11 mouse cellular contexts compared by ENCODE assay signal in genomic region chr14:120336841-120337240, GRCm38 (mm10).
DNase-seq lines count a peak whose midpoint lies in the region; ATAC-seq and TF ChIP-seq lines count a peak whose summit lies in the region.
"Had no signal": no experiment of that assay in that cellular context is flagged by ENCODE, and none has a peak within 500 bp of the region (broad histone marks: within the 10 kb centered on the region; RNA-seq: fewer than 3 reads in every experiment).

No protein-coding gene starts in this region.

- no peak for ATAC-seq in limb, embryonic 14.5 days (ENCODE audit: low FRiP score, low read depth)
- no peak for ATAC-seq in embryonic facial prominence, embryonic 14.5 days (ENCODE audit: low read depth)
- ATAC-seq in intestine, embryonic 14.5 days (replicated peaks; ENCODE audit: low FRiP score, low TSS enrichment, low read depth), result no peak
- ATAC-seq: CD4-positive, CD25-positive, alpha-beta regulatory T cell, adult 4 months had no signal

- WGBS in heart, embryonic 10.5 days, result 72% methylated on average over 8 of the region's 8 CpGs
- 67% methylated on average over 8 of the region's 8 CpGs for WGBS in limb, embryonic 14.5 days
- WGBS in limb, embryonic 10.5 days, result 84% methylated on average over 8 of the region's 8 CpGs
- WGBS in embryonic facial prominence, embryonic 14.5 days, result 65% methylated on average over 8 of the region's 8 CpGs
- WGBS in intestine, embryonic 14.5 days, result 63% methylated on average over 8 of the region's 8 CpGs

- peaks cover 2% of the 10 kb centered on the region; the same call in 1 of the 2 replicates for H3K36me3 ChIP-seq in heart, embryonic 10.5 days
- peaks cover 6% of the 10 kb centered on the region; the same call in 1 of the 2 replicates for H3K36me3 ChIP-seq in limb, embryonic 14.5 days (ENCODE audit: control insufficient read depth, insufficient read depth, low read length)
- H3K36me3 ChIP-seq in limb, embryonic 10.5 days, result 0 out of 2 replicates have a peak, but pooled peaks cover 3% of the 10 kb centered on the region
- peaks cover 10% of the 10 kb centered on the region; the same call in 1 of the 2 replicates for H3K36me3 ChIP-seq in embryonic facial prominence, embryonic 14.5 days (ENCODE audit: control insufficient read depth, insufficient read depth, low read length)
- no peaks in the 10 kb centered on the region for H3K36me3 ChIP-seq in intestine, embryonic 14.5 days (ENCODE audit: control insufficient read depth, insufficient read depth, low read length)
- H3K36me3 ChIP-seq: neural tube, embryonic 12.5 days had no signal

- no peak for TF ChIP-seq POLR2A in limb, embryonic 14.5 days (IDR thresholded peaks at IDR 0.05; ENCODE audit: borderline replicate concordance, extremely low read depth, insufficient read depth, insufficient read length)

- H3K9me3 ChIP-seq in heart, embryonic 10.5 days, result no peaks in the 10 kb centered on the region
- H3K9me3 ChIP-seq in limb, embryonic 14.5 days (ENCODE audit: control insufficient read depth, low read length), result no peaks in the 10 kb centered on the region
- no peaks in the 10 kb centered on the region for H3K9me3 ChIP-seq in limb, embryonic 10.5 days (replicated peaks)
- no peaks in the 10 kb centered on the region for H3K9me3 ChIP-seq in embryonic facial prominence, embryonic 14.5 days (ENCODE audit: control insufficient read depth, low read length)
- no peaks in the 10 kb centered on the region for H3K9me3 ChIP-seq in intestine, embryonic 14.5 days (ENCODE audit: control insufficient read depth, low read length)
- H3K9me3 ChIP-seq: neural tube, embryonic 12.5 days had no signal

- H3K4me2 ChIP-seq in limb, embryonic 14.5 days (replicated peaks; ENCODE audit: low read depth, low read length, severe bottlenecking), result no peak overlapping the region
- H3K4me2 ChIP-seq in embryonic facial prominence, embryonic 14.5 days (ENCODE audit: low read depth, low read length), result no peak overlapping the region
- peak overlapping the region; percentile 6; the same call in 1 of the 2 replicates for H3K4me2 ChIP-seq in intestine, embryonic 14.5 days (ENCODE audit: low read length)
- H3K4me2 ChIP-seq: neural tube, embryonic 12.5 days had no signal

- no peaks in the 10 kb centered on the region for H3K27me3 ChIP-seq in heart, embryonic 10.5 days (ENCODE audit: insufficient read depth, poor library complexity, severe bottlenecking)
- H3K27me3 ChIP-seq in limb, embryonic 14.5 days (ENCODE audit: control insufficient read depth, insufficient read depth, low read length), result no peaks in the 10 kb centered on the region
- H3K27me3 ChIP-seq in limb, embryonic 10.5 days (ENCODE audit: low read depth, poor library complexity, severe bottlenecking), result no peaks in the 10 kb centered on the region
- H3K27me3 ChIP-seq in embryonic facial prominence, embryonic 14.5 days (replicated peaks; ENCODE audit: control insufficient read depth, insufficient read depth, low read length), result no peaks in the 10 kb centered on the region
- no peaks in the 10 kb centered on the region for H3K27me3 ChIP-seq in intestine, embryonic 14.5 days (replicated peaks; ENCODE audit: control insufficient read depth, insufficient read depth, low read length)
- H3K27me3 ChIP-seq: neural tube, embryonic 12.5 days had no signal

- DNase-seq in heart, embryonic 10.5 days (ENCODE audit: low spot score), result no peak
- DNase-seq in heart, adult 8-10 months (ENCODE audit: low spot score), result no peak
- no peak for DNase-seq in limb, embryonic 14.5 days (ENCODE audit: low spot score)
- DNase-seq in limb, embryonic 10.5 days (ENCODE audit: low spot score), result no peak
- DNase-seq in embryonic facial prominence, embryonic 14.5 days (ENCODE audit: low spot score), result no peak
- DNase-seq in intestine, embryonic 14.5 days (ENCODE audit: low spot score), result no peak
- no peak for DNase-seq in embryo, embryonic 9.5 days (ENCODE audit: extremely low spot score)
- DNase-seq in cerebellum, adult 11 months, result no peak
- DNase-seq: right cerebral cortex, adult 18-20 months had no signal

- peak overlapping the region; percentile 32; the same call in 1 of the 2 replicates for H3K27ac ChIP-seq in heart, embryonic 10.5 days
- H3K27ac ChIP-seq in limb, embryonic 14.5 days (replicated peaks; ENCODE audit: low read depth, low read length), result 0 out of 2 replicates have a peak overlapping the region, but pooled peaks have one; percentile 38
- no peak overlapping the region for H3K27ac ChIP-seq in limb, embryonic 10.5 days
- peak overlapping the region; percentile 25; the same call in 1 of the 2 replicates for H3K27ac ChIP-seq in embryonic facial prominence, embryonic 14.5 days (replicated peaks; ENCODE audit: low read depth, low read length)
- H3K27ac ChIP-seq in intestine, embryonic 14.5 days (ENCODE audit: low read depth), result peak overlapping the region; percentile 82
- H3K27ac ChIP-seq: neural tube, embryonic 12.5 days had no signal

- H3K9ac ChIP-seq in limb, embryonic 14.5 days (ENCODE audit: low read depth, low read length, severe bottlenecking), result no peak overlapping the region
- no peak overlapping the region for H3K9ac ChIP-seq in embryonic facial prominence, embryonic 14.5 days (ENCODE audit: low read depth, low read length)
- H3K9ac ChIP-seq in intestine, embryonic 14.5 days (ENCODE audit: low read length), result no peak overlapping the region
- H3K9ac ChIP-seq: neural tube, embryonic 12.5 days had no signal

- H3K4me3 ChIP-seq in heart, embryonic 10.5 days, result no peak overlapping the region
- H3K4me3 ChIP-seq in limb, embryonic 14.5 days (replicated peaks; ENCODE audit: low read length), result no peak overlapping the region
- no peak overlapping the region for H3K4me3 ChIP-seq in limb, embryonic 10.5 days
- no peak overlapping the region for H3K4me3 ChIP-seq in embryonic facial prominence, embryonic 14.5 days (ENCODE audit: low read depth, low read length)
- H3K4me3 ChIP-seq in intestine, embryonic 14.5 days (ENCODE audit: low read depth, low read length), result no peak overlapping the region
- H3K4me3 ChIP-seq: neural tube, embryonic 12.5 days had no signal

- peaks cover 52% of the 10 kb centered on the region for H3K4me1 ChIP-seq in heart, embryonic 10.5 days
- peaks cover 44% of the 10 kb centered on the region for H3K4me1 ChIP-seq in limb, embryonic 14.5 days (ENCODE audit: control insufficient read depth, insufficient read depth, low read length)
- peaks cover 13% of the 10 kb centered on the region for H3K4me1 ChIP-seq in limb, embryonic 10.5 days
- peaks cover 44% of the 10 kb centered on the region for H3K4me1 ChIP-seq in embryonic facial prominence, embryonic 14.5 days (ENCODE audit: control insufficient read depth, insufficient read depth, low read length)
- H3K4me1 ChIP-seq in intestine, embryonic 14.5 days (replicated peaks; ENCODE audit: control insufficient read depth, insufficient read depth, low read length), result peaks cover 30% of the 10 kb centered on the region
